Mouse (Mus musculus): ENCODE data around the gene Aftph. TPM values are rescaled to one million over a fixed set of nuclear protein-coding genes. Genes with fewer than 3 reads are reported as not detected.

The Aftph gene
- polyA plus RNA-seq, 1 experiment from 2014 or later = 18.6 TPM

- 78% methylated on average over 1 of the region's 1 CpGs for WGBS
- H3K27ac ChIP-seq (replicated peaks) = 0 out of 2 replicates have a peak overlapping the region, but pooled peaks have one; percentile 26
- peaks cover 9% of the 10 kb centered on the region for H3K36me3 ChIP-seq (replicated peaks)
- H3K4me1 ChIP-seq = peaks cover 90% of the 10 kb centered on the region
- no peaks in the 10 kb centered on the region for H3K9me3 ChIP-seq
- DNase-seq (ENCODE audit: low spot score) = no peak
- no peak overlapping the region for H3K4me3 ChIP-seq
- H3K27me3 ChIP-seq (replicated peaks; ENCODE audit: low read depth, poor library complexity, severe bottlenecking) = no peaks in the 10 kb centered on the region
Observed at GRCm38 (mm10) chr11:20644166-20644565, 97.2 kb downstream of the Aftph start.

- no peak for DNase-seq (ENCODE audit: low spot score)
- Histone ChIP-seq H3K27me3 (replicated peaks; ENCODE audit: low read depth, poor library complexity, severe bottlenecking) (no peaks in the 10 kb centered on the region), H3K4me3 (no peak overlapping the region), H3K4me1 (peaks cover 92% of the 10 kb centered on the region), H3K27ac (replicated peaks) (no peak overlapping the region), H3K36me3 (replicated peaks) (peaks cover 2% of the 10 kb centered on the region), H3K9me3 (no peaks in the 10 kb centered on the region)
- WGBS = 46% methylated on average over 5 of the region's 5 CpGs
Observed at GRCm38 (mm10) chr11:20643161-20643560, 98.2 kb downstream of the Aftph start.

GRCm38 (mm10) chr11:20642321-20642720 lies 99.1 kb downstream of the Aftph start:
- no peak overlapping the region for H3K4me3 ChIP-seq
- H3K4me1 ChIP-seq = peaks cover 84% of the 10 kb centered on the region
- H3K27ac ChIP-seq (replicated peaks) = no peak overlapping the region
- H3K36me3 ChIP-seq (replicated peaks) = no peaks in the 10 kb centered on the region
- DNase-seq (ENCODE audit: low spot score) = no peak
- no peaks in the 10 kb centered on the region for H3K27me3 ChIP-seq (replicated peaks; ENCODE audit: low read depth, poor library complexity, severe bottlenecking)
- no peaks in the 10 kb centered on the region for H3K9me3 ChIP-seq
- 83% methylated on average over 5 of the region's 5 CpGs for WGBS

GRCm38 (mm10) chr11:20639918-20640447 lies 101.4 kb downstream of the Aftph start:
- Histone ChIP-seq H3K4me3 (peak overlapping the region; percentile 47), H3K27ac (replicated peaks) (peak overlapping the region; percentile 89), H3K27me3 (replicated peaks; ENCODE audit: low read depth, poor library complexity, severe bottlenecking) (no peaks in the 10 kb centered on the region), H3K36me3 (replicated peaks) (no peaks in the 10 kb centered on the region), H3K9me3 (no peaks in the 10 kb centered on the region), H3K4me1 (peaks cover 78% of the 10 kb centered on the region)
- DNase-seq (ENCODE audit: low spot score) = peak; percentile 90
- under 1% methylated on average over 11 of the region's 11 CpGs for WGBS

- H3K4me1 ChIP-seq = peaks cover 77% of the 10 kb centered on the region
Observed at GRCm38 (mm10) chr11:20638841-20639240, 102.5 kb downstream of the Aftph start.

GRCm38 (mm10) chr11:20637060-20637459 lies 104.3 kb downstream of the Aftph start:
- Histone ChIP-seq H3K27ac (replicated peaks) (no peak overlapping the region), H3K36me3 (replicated peaks) (no peaks in the 10 kb centered on the region), H3K9me3 (no peaks in the 10 kb centered on the region), H3K4me3 (no peak overlapping the region), H3K4me1 (peaks cover 75% of the 10 kb centered on the region), H3K27me3 (replicated peaks; ENCODE audit: low read depth, poor library complexity, severe bottlenecking) (no peaks in the 10 kb centered on the region)
- no peak for DNase-seq (ENCODE audit: low spot score)

More at GRCm38 (mm10) chr11:20638841-20639240, 102.5 kb downstream of the Aftph start:
- WGBS = 28% methylated on average over 3 of the region's 3 CpGs
- Histone ChIP-seq H3K27me3 (replicated peaks; ENCODE audit: low read depth, poor library complexity, severe bottlenecking) (no peaks in the 10 kb centered on the region), H3K27ac (replicated peaks) (no peak overlapping the region), H3K36me3 (replicated peaks) (no peaks in the 10 kb centered on the region), H3K9me3 (no peaks in the 10 kb centered on the region), H3K4me3 (no peak overlapping the region)
- peak; percentile 84 for DNase-seq (ENCODE audit: low spot score)

GRCm38 (mm10) chr11:20636114-20636513 lies 105.3 kb downstream of the Aftph start:
- DNase-seq (ENCODE audit: low spot score) = no peak
- peaks cover 67% of the 10 kb centered on the region for H3K4me1 ChIP-seq
- 47% methylated on average over 4 of the region's 4 CpGs for WGBS
- peak overlapping the region; percentile 76 for H3K27ac ChIP-seq (replicated peaks)
- no peaks in the 10 kb centered on the region for H3K9me3 ChIP-seq
- H3K4me3 ChIP-seq = peak overlapping the region; percentile 19; the same call in 1 of the 2 replicates
- H3K36me3 ChIP-seq (replicated peaks) = no peaks in the 10 kb centered on the region
- H3K27me3 ChIP-seq (replicated peaks; ENCODE audit: low read depth, poor library complexity, severe bottlenecking) = no peaks in the 10 kb centered on the region

- peaks cover 62% of the 10 kb centered on the region for H3K4me1 ChIP-seq
- H3K4me3 ChIP-seq = peak overlapping the region; percentile 19; the same call in 1 of the 2 replicates
Observed at GRCm38 (mm10) chr11:20635646-20636045, 105.7 kb downstream of the Aftph start.

More at GRCm38 (mm10) chr11:20635646-20636045, 105.7 kb downstream of the Aftph start:
- WGBS = 29% methylated on average over 6 of the region's 6 CpGs
- peak; percentile 61 for DNase-seq (ENCODE audit: low spot score)
- no peaks in the 10 kb centered on the region for H3K9me3 ChIP-seq
- no peaks in the 10 kb centered on the region for H3K27me3 ChIP-seq (replicated peaks; ENCODE audit: low read depth, poor library complexity, severe bottlenecking)
- H3K27ac ChIP-seq (replicated peaks) = peak overlapping the region; percentile 76
- H3K36me3 ChIP-seq (replicated peaks) = no peaks in the 10 kb centered on the region

Other genes with a start within 250 kb of the Aftph start
- gene Sertad2, start 198.3 kb downstream of the Aftph start, polyA plus RNA-seq (2016; fragmentation: Nextera tagmentation; extraction: Ambion mirVana) = 29.6 and 33.2 TPM in 2 replicates
- 28.7 and 30.2 TPM in 2 replicates for gene Lgalsl, start 89.5 kb upstream of the Aftph start, polyA plus RNA-seq (2016; fragmentation: Nextera tagmentation; extraction: Ambion mirVana)

Data from embryonic facial prominence, embryonic 10.5 days (tissue).